Comparison of ENCODE assay signal across 8 mouse cellular contexts in the genomic region with DNA sequence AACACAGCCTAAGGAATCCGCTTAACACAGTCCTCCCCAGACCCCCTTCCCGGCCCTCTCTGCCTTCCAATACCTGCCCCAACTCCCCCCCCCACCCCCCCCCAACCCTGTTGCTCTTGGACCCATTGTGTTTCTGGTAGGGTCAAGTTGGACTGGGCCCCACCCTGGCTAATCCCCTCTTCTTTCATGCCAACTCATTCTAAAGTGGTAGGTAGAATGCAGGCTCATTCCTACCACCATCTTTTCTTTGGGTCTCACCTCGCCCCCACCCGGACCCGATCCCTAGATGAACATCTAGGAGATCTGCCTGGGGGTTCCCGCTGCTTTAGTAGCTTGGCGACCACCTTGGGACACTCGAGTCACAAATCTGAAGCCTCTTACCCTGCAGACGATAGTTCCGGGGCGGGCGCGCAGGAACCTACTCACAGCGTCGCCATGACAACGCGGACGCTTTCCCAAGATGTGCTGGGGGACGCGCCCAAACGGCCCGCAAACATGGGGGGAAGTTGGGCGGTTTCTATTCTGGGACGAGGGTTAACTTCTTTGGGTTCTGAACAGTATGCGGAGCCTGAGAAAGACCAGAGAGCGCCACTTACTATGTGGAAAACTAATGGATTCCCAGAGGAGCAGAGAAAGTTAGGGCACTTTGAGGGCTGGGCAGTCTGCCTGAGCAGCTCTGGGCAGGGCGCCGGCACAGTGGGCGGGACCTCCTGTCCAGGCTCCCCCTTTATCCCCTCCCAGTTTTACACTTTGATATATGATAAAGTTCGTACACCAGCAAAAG. TPM values are rescaled to one million over a fixed set of nuclear protein-coding genes. Genes with fewer than 3 reads are reported as not detected.
DNase-seq lines count a peak whose midpoint lies in the region; ATAC-seq and TF ChIP-seq lines count a peak whose summit lies in the region.

A gene (minus strand): TSS at position 437 of the 784 bp plus-strand sequence.

- H3K27ac ChIP-seq in hindbrain, embryonic 16.5 days (ENCODE audit: low read depth, low read length) = no peak within 1 kb of the TSS
- H3K27ac ChIP-seq in left cerebral cortex, adult 2 months = no peak within 1 kb of the TSS

- intact Hi-C loops in left cerebral cortex, adult 2 months (cut with DNase I) = no loop called here

- ATAC-seq in hindbrain, embryonic 16.5 days = peak; percentile 91
- no peak; the same call in 1 of the 2 replicates for ATAC-seq in monocyte, adult 5-6 weeks (replicated peaks; ENCODE audit: insufficient number of reproducible peaks, low FRiP score, low TSS enrichment, poor library complexity, severe bottlenecking)

- peak; percentile 89 for DNase-seq in ES-CJ7 (ENCODE audit: low read depth, low spot score)
- DNase-seq in brain, adult 2 months (ENCODE audit: low read depth, low spot score) = peak; percentile 74
- DNase-seq in frontal cortex, adult 2 months (ENCODE audit: extremely low spot score in 1 of 2, low spot score in 1 of 2) = peak; percentile 8 to 69
- peak; percentile 64 to 67 for DNase-seq in left cerebral cortex, adult 2 months (ENCODE audit: extremely low spot score in 1 of 2, low spot score in 2 of 2)
- DNase-seq in lung, postnatal 36 days = peak; percentile 62
- DNase-seq in right cerebral cortex, postnatal 10 days (ENCODE audit: low spot score in 2 of 2) = peak; percentile 86 to 87

- 6% methylated on average over 30 of the region's 30 CpGs for WGBS in hindbrain, embryonic 16.5 days

- no peaks in the 10 kb centered on the region for H3K36me3 ChIP-seq in hindbrain, embryonic 16.5 days (ENCODE audit: control insufficient read depth, insufficient read depth, low read length)

- H3K27me3 ChIP-seq in hindbrain, embryonic 16.5 days (replicated peaks; ENCODE audit: control insufficient read depth, insufficient read depth, low read length) = no peaks in the 10 kb centered on the region

- peak within 1 kb of the TSS; percentile 87 for H3K4me2 ChIP-seq in hindbrain, embryonic 16.5 days (ENCODE audit: low read length)

- no peaks in the 10 kb centered on the region; the same call in 1 of the 2 replicates for H3K4me1 ChIP-seq in hindbrain, embryonic 16.5 days (ENCODE audit: control insufficient read depth, insufficient read depth, low read depth, low read length)

- H3K9me3 ChIP-seq in hindbrain, embryonic 16.5 days (ENCODE audit: control insufficient read depth, low read length) = no peaks in the 10 kb centered on the region

- peak within 1 kb of the TSS; percentile 47 for H3K4me3 ChIP-seq in hindbrain, embryonic 16.5 days (ENCODE audit: low read length)
- H3K4me3 ChIP-seq in left cerebral cortex, adult 2 months = peak within 1 kb of the TSS; percentile 51

- no peak for TF ChIP-seq CTCF in left cerebral cortex, adult 2 months (IDR thresholded peaks at IDR 0.05)

- peak within 1 kb of the TSS; percentile 50 for H3K9ac ChIP-seq in hindbrain, embryonic 16.5 days (ENCODE audit: low read depth, low read length)

RNA-seq across cellular contexts. Expression of the gene that starts here (rescaled TPM):
- polyA plus RNA-seq in frontal cortex, adult 2 months (2012; rRNA removed) = 0.13 and 0.20 TPM in 2 replicates
- polyA plus RNA-seq in hindbrain, embryonic 16.5 days (2015; fragmentation: Nextera tagmentation; extraction: Ambion mirVana) = 0.29 and 0.34 TPM in 2 replicates
- under 1 TPM; 0.20 to 0.79 TPM for total RNA-seq in left cerebral cortex, adult 2 months (2021)
- not detected in 3 replicates for total RNA-seq in monocyte, adult 5-6 weeks (2017)

Comparison
In these comparisons a context has a peak if more than half of its experiments do, and no peak if none do; other contexts are left out.
1. Peak in DNase-seq in frontal cortex, adult 2 months; RNA of the gene not detected or under 1 TPM.
2. Peak in ATAC-seq, H3K4me3 ChIP-seq, H3K9ac ChIP-seq and H3K4me2 ChIP-seq in hindbrain, embryonic 16.5 days; RNA of the gene not detected or under 1 TPM.
3. Peak in DNase-seq and H3K4me3 ChIP-seq in left cerebral cortex, adult 2 months; RNA of the gene not detected or under 1 TPM.
4. DNase-seq: peak in every context shown above with its lines; median percentile 89 in ES-CJ7; 86 in right cerebral cortex, postnatal 10 days; 74 in brain, adult 2 months; 66 in left cerebral cortex, adult 2 months; 62 in lung, postnatal 36 days; 38 in frontal cortex, adult 2 months.